Mouse (Mus musculus) monocyte, adult 2 months (primary cell): Measurements from ENCODE around the gene Rufy4.
A peak's percentile ranks its signal among the peaks of the same experiment; 100 is the strongest.

Source experiments
- DNase-seq, 2 experiments: peaks; one replicate each; pipeline ENCODE4 v3.0.0; 2022; ENCODE audit warnings: low spot score in 2 of 2, low read depth in 1 of 2

Rufy4 gene

DNA sequence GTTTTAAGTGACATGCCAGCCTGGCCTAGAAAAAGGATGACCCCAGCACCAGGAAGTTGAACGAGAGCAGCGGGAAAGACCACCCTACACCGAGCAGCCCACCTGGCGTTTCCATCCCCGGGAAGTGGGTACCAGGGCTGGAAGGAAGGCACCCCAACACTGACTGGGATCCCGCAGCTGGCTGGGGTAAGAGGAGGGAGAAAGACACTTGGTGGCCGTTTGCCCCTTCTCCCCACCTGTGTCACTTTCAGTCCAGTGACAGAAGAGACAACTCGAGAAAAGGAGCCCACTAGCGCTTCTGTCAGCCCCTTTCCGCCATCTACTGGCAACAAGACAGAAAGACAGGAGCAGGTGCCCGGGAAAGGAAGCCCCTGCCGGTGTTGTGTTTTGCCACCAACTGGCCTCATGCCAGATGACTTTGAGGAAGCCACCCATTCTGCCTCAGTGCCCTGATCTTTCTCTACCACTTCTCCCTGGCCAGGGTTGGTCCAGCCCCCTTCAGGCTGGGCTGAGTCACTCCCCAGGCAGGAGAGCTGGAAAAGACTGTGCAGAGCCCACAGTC lies at the start of gene Rufy4:
Rufy4 (plus strand) TSS at position 551 of the 562 bp plus-strand sequence.
- DNase-seq = peak; percentile 38 to 53

DNA sequence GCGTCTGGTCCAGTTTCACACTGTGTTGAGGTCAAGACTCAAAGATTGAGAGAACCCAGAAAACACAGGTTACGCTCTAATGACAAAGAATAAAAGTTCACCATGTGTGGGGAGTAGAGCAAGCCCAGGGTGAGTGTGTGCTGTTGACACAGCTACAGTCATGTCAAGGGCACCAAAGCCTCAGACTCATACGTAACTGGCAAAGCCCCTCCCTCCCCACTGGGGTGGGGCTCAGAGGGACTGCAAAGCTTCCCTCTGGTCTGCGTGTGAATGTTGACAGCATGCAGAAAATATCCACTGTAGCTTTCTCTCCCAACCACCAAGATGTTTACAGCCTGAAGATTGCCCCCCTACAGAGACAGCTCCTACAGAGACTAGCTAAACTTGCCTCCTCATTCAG lies 49.1 kb upstream of the Rufy4 start:
- no peak for DNase-seq

DNA sequence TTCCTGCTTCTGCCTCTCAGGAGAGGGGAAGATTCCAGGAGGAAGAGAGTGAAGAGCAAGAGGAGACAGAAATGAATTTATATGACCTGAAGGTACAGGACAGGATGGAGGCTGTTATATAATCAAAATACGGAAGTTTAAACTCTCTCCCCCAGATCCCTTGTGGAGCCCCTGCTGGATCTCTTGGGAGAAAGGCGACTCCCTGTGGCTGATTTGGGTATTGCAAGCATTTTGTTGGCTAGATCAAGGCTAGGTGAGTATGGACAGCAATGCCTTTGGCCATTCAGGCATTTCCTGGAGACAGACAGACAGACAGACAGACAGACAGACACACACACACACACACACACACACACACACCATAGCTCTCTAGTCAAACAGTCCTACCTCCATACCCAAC lies 48.0 kb upstream of the Rufy4 start:
- DNase-seq = peak in 1 of 2 experiments; percentile 66

DNA sequence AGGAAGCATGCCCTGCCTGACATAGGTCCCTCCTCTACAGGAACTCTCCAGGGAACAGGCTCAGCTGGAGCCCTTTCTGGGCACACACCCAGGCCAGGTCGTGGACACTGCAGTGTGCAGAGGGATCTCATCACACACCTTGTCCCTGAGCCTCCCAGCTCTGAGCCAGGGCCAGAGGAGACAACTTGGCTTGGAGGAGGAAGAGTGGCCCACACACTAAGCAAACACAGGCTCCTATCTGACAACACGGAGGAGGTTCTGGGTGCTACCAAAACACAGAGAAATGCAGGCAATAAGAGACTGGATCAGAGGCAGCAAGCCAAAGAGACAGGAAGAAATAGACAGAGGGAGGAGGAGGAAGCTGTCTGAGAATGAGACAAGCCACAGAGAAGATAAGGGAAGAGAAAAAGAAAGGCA lies 43.8 kb upstream of the Rufy4 start:
- DNase-seq = no peak

DNA sequence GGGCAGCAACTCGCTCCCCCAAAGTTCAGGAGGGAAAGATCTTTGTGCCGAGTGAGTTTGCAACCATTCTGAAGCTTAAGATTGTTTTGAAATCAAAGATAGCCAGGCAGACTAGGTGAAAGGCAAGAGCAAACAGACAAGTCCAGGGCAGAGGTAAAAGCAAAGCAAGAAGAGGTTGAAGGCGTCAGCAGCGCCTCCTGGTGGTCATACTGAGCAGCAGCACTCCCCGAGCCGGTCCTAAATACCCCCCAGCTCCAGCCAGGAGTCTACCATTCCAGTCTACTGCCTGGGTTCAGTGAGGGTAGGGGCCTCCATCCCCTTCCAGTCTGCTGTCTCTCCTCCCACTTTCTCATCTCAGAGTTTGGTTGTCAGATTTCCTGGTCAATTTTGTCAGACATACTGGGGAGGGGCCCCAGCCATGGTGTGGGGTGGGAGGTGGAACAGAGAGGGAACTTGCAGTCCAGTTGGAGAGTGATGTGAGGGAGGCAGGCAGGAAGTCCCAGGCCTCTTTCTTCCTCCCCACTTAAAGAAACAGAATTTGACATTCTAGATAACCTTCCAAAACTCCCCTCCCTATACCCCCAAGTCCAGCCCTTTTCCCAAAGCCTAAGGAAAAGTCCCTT lies 42.4 kb upstream of the Rufy4 start:
- no peak for DNase-seq

DNA sequence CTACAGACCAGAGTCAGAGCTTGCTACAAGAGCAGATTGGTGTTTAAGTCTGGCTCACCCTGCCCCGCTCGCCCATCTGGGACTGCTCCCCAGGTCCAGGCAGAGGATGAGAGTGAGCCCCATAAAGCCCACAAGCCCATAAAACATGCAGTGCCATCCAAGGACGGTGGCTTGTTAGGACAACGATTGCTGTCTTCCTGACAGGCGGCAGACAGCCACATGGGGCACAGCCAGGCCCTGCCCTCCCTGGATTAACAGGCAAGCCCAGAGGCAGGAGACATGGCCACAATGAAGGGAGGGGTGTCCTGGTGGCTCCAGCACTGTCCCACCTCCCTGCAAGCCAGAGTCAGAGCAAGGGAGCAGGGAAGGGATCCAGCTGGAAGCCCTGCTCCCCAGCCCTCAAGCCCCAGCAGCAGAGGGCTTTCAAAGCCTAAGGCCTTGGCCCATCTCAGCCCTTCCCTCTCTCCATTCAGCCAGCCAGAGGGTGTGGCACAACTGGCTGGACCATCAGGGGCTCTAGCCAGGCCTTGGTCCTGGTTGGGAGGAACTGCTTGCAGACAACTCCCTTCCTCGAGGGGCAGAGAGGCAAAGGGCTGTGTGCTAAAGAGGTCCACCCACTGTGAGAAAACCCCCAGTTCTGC lies 41.2 kb upstream of the Rufy4 start:
- no peak for DNase-seq

DNA sequence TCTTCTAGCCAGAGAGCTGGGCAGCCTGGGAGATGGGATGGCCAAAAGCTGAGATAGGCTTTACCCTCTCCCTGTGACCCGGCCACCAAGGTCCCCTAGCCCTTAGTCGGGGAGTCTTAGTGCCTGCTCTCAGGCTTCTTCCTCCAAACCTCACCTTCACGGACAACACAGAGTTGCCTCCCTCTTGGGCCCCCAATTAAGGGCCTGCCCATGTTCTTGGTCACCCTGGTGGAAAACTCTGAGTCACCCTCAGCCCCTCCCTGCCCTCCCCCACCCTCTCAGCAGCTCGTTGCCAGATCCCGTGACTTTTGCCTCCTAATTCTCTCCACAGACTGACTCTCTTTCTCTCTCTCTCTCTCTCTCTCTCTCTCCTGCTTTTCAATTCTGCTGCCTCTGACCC lies 40.6 kb upstream of the Rufy4 start:
- DNase-seq = no peak

DNA sequence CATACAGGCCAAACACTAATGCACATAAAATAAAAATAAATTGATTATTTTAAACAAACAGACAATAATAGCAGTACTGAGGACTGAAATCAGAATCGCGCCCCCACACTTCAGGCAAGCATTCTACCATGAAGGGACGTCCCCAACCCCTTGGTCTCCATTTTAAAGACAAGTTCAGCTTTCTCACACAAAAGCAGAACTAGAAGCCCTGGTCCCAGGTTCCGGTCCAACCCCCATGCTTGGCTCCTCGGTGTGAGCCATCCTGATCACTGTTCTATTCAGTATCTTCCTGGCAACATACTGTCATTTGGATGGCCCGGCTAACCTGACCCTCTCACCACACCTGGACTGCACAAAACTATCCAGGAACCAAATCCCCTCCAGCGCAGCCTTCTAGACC lies 39.8 kb upstream of the Rufy4 start:
- no peak for DNase-seq

DNA sequence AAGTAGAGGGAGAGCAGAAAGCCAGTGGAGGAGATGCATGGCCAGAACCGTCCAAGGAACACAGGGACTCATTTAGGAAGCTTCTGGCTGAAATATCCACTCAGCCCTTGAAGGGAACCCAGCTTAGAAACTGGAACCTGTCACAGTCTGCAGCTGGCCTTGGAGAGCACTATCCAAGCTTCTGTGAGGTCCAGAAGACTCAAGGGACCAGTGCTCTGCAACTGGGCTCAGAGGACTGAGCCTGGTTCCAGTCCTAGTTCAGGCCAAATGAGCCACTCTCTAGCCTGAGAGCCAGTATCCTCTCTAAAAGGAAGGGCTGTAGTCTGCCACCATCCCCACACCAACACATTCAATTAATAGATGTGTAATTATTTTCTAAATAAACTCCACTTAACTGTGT lies 36.8 kb upstream of the Rufy4 start:
- no peak for DNase-seq

DNA sequence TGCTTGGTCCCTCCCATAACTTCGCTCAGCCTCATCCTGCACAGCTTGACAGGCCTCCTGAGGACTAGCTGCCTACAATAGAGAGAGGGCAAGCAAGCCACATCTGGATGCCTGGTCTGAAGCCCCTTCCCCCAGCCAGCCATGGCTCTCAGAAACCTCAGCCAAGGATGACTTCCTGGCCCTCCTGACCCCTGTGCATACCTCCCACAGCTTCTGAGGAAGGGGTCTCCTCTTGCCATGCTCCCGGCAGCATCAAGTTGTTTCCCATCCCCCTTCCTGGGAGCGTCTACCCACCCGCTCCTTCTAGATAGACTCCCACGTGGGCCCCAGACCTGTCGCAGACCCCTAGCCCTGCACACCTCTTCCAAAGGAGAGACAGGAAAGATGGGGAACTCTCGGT lies 35.0 kb upstream of the Rufy4 start:
- no peak for DNase-seq

DNA sequence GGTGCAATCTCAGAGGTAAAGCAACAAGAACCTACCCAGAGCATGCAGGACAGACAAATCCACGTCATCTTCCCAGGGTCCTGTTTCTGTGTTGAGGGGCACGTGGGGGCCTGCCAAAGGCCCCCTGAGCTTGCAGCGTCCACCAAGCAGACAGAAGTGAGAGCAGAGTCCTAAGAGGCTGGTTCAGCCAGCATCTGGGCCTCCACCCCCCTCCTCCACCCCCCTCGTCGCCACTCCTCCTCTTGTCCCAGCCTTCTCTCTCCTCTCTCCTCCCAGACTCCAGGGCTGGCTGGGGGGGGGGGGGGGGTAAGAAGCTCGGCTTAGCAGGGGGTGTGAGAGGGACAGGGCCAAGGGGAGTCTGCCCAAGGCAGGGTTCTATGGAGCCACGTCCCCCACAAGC lies 34.2 kb upstream of the Rufy4 start:
- no peak for DNase-seq

DNA sequence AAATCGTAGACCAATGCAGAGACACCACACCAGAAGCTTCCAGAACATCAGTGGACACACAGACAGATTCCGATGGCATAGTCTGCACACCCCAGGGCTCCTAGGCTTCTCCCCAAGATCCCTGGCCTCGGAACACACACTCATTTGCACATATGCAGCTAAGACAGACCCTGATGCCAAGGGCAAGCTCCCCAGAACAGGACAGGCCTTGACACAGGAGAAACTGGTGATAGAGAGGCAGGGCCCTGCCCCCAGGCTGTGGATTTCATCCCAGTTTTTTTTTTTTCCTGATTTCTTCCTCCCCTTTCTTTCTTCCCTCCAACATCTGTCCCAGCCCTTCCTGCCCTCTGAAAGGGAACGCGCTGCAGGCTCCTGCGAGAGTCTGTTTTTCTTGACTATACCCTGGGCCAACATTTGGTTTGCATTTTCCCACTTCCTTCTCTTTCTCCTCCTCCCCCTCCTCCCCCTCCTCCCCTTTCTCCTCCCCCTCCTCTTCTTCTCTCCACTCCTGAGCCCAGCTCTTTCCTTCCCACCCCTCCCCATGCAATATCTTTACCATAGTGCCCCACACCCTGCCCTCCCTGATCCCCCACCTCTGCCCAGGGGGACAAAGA lies 33.6 kb upstream of the Rufy4 start:
- no peak for DNase-seq

DNA sequence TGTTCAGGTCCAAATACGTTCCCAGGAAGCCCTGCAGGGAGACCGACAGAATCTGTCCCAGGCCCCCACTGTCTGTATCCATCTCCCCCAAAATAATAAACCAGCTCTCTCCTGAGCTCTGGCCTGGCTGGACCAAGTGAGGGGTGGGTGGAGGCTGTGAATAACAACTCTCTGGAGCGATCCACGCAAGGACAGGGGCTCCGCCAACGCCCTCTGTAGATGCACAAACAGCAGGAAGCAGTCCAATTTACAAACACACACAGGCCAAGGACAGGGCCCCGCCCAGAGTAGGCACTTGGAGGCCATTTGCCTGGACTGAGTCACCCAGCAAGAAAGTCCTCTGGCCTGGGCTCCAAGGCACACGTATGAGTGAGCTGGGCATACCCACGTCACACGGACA lies 33.1 kb upstream of the Rufy4 start:
- DNase-seq = no peak

DNA sequence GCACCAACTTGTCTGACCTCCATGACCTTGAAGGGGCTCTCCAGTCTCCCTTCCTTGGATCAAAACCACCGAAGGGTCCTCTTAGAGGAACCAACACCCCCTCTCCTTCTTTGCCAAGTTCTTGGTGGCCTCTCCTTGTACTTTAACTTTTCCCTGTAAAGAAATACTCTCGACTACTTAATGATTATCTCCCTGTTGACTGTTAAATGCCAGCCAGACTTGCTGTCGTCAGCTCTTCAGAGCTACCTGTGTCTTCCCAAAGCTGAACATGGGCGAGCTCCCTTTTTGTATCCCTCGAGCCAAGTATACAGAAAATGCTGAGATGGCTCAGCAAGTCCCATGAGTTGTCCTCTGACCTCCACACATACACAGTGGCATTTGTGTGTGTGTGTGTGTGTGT lies 31.9 kb upstream of the Rufy4 start:
- DNase-seq = no peak

DNA sequence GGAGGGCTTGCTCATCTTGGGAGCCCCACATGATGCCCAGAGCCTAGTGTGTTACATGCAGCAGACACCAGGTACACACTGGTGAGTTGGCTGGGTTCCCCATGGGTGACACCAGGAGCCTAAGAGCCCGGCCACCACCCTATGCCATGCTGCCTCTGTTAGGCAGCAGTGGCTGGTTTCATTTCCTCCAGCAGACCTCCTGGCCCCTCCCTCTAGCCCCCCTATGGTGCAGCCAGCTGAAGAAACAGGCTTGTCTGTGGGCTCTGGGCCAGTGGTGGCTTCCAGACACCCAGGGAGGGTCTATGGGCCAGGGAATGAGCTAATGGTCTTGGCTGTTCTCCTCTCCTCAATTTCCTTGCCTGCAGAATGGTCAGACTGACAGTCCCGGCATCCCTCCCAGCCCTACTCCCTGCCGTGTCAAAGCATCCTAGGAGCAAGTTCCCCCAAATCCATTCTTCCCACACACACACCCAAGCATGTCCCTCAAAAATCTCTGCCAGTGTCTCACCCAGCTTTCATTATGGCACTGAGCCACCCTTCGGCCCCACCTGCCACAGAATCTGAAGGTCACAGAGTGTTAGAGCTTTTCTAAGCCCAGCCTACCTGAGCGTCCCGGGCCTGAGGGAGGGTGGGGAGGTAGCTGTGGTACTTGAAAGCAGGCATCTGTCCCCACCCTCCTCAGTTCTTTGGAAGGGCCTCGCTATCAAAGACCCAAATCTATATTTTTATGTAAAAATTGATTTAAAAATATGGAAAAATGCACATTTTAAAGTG lies 30.7 kb upstream of the Rufy4 start:
- DNase-seq = no peak

DNA sequence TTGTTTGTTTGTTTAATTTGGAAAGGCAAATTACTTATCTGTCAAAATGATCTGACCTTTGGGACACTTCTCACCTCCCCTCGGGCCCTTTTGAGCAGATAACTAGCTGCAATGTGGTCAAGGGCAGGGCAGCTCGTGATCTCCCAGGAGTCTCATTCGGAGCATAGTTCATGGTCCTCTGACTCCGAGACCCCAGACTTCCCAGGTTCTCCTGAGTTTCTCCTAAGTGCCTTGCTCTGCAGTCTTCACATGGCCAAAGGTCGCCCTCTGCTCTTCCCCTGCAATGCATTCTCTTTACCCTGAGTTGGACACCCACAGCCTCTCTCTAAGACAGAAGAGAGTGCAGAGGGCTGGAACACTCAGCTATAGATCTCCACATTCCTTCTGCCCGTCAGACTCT lies 30.0 kb upstream of the Rufy4 start:
- no peak for DNase-seq

DNA sequence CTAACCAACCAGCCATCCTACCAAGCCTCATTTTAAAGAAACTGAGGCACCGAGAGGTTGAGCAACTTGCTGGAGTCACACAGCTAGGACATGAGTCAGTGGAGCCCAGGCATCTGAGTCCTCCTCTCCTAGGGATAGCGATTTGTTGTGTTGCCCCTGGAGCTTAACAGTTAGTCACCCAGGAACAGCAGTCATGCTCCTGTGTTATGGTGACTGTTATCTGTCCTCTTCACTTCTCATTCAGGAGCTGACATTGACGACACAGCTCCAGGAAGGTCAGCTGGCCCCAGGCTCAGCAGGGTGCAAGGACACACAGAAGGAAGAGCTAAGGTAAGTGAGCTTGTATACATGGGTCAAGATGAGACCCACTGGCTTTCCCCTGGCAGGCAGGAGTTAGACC lies 29.6 kb upstream of the Rufy4 start:
- DNase-seq = no peak

DNA sequence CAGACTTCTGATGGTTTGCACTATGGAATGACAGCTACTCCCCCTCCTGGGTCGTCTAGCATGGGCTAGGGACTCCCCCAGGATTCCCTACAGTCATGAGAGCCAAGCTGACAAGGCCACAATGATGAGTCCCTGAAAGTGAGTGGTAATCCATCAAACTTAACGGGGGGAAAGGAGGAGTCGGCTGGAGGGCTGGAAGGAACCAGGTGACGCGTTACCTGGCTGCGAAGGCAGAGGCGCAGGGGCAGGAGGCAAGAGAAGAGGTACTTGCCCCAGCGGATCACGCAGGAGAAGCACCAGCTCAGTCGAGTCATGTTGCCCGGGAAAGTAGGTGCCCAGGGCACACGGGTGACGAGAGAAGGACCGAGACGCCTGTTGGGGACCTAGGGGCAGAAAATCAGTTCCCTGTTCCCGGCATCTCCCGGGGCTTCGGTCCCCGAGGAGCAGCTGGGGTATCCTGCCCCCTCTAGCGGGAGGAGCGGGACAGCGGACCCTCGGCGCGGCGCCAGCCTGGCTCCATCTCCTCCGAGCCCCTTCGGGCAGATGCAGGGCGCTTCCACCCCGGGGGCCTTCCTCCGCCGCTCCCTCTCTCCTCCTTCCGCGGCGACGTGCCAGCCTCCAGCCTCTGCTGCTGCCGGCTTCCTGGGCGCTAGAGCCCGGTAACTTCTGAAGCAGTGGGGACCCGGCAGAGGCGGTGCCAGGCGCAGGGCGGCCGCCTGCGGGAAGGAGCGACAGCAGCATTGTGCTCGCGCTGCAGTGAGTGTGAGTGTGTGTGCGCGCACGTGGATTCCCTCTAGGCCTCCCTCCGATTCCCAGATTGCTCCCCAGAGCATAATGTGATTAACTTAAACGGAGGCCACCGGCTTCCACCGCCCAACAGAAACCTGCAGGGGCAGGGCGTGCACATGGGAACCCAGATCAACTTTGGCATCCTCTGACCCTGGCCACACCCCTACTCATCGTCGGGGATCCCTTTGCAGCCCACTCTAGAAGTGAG lies 27.0 kb upstream of the Rufy4 start:
- no peak for DNase-seq

DNA sequence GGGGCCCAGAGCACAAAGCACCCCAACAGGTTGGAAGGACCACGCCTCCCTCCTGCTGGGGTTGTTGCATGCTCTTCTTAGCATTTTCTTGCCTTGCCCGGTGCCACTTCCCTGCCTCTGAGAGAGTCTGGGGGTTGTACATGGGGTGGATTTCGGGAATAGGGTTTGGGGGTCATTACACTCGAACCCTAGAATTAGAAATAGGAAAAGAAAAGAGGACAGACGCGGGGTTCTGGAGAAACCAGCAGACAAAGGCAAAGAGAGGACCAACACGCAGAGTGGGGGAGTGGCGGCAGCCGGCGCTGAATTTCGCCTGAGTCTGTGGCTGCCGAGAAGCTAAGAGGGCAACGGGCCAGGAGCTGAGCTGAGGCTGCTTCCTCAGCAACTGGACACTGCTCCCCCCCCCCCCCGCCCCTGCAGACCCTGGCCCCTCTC lies 26.3 kb upstream of the Rufy4 start:
- no peak for DNase-seq

DNA sequence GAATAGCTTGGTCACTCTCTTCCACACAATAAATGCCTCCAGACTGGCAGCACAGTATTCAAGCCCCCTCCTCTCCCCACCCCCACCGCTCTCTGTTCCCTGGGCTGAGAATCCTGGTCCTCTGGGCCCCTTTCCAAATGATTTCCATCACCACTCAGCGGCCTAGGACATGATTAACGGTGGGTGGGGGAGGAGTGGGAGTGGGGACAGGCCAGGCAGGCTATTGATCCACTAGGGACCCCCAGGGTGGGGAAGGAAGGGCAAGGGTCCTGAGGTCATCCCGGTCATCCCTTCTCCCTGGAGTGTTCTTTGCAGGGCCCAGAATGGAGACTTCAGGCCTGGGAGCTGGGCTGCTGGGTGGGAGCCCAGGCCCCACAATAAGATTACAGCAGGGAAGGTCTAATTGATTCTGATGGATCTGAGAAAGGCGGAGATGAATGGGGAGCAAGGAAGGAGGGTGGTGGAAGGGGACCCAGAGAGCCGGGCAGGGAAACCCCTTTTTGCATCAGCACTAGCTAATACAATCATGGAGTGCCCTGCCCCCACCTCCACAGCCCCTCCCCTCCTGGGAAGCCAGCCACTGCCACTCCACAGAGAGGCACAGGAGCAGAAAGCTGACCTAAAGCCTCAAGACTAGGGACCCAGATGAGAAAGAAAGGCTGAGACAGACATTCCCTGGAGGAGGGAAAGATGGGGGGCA lies 21.5 kb upstream of the Rufy4 start:
- no peak for DNase-seq
